Mouse (Mus musculus) heart, adult 2 months (tissue): ENCODE measurements around the gene Morc3.

Source experiments
- CTCF ChIP-seq: fragments of 200-600 bp; IDR thresholded peaks from 2 replicates; pipeline ENCODE4 v1.8.1; 2022; ENCODE audit warnings: antibody characterized with exemption, mild to moderate bottlenecking, moderate library complexity
- EP300 ChIP-seq: fragments of 200-500 bp; IDR thresholded peaks from 2 replicates; pipeline ENCODE4 v1.6.1; 2011; ENCODE audit warnings: low read depth, low read length, control low read depth; ENCODE audit not compliant: insufficient read depth
- POLR2A ChIP-seq: fragments of 200-500 bp; IDR thresholded peaks from 2 replicates; pipeline ENCODE4 v1.6.1; 2011; ENCODE audit warnings: mild to moderate bottlenecking, low read depth, low read length, control low read depth; ENCODE audit not compliant: insufficient read depth

- TF ChIP-seq CTCF (no peak), POLR2A (no peak), EP300 (no peak)
These were observed 38.8 kb upstream of the Morc3 start for GRCm38 (mm10) chr16:93792981-93793630.
